Mouse (Mus musculus) cerebellum, postnatal 25 days (tissue): Measurements from ENCODE around the gene Fhit.

Experiments used
- DNase-seq, 2 experiments: peaks; one replicate each; pipeline ENCODE4 v3.0.0; 2021; ENCODE audit warnings: mixed read lengths in 2 of 2

Gene Fhit

DNA sequence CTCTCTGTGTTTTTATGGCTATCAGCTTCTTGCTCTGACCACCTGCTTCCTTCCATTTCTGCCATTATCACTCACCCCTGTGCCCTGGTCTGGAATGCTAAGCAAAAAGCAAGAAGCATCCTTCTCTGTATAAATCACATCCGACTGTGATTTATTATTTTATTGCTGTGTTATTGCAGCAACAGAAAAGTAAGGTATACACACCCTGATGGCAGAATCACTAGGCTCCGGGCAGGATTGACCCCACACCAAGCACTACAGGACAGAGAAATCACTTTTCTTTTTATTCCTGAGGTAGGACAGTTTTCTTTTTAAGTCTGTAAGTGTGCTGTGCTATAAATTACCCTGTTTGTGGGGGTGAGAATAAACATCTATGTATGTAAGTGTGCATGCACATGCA is 460.1 kb downstream of the Fhit start:
- no peak for DNase-seq

DNA sequence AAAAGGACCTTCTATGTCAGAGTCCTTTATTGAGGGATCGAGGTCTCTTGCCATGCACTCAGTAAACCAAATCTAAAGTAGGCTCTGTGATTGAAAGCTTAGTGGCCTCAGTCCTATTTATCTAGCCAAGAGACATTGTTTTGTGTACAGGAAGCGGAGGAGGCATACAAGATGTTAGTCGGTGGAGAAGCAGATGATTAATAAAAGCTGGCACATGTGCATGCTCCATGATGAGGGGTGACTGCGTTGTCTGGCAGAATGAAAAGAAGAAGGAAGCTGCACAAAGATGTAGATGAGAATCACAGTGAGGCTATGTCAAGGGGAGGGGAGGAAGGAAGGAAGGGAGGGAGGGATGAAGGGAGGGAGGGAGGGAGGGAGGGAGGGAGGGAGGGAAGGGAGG is 481.8 kb downstream of the Fhit start:
- no peak for DNase-seq

DNA sequence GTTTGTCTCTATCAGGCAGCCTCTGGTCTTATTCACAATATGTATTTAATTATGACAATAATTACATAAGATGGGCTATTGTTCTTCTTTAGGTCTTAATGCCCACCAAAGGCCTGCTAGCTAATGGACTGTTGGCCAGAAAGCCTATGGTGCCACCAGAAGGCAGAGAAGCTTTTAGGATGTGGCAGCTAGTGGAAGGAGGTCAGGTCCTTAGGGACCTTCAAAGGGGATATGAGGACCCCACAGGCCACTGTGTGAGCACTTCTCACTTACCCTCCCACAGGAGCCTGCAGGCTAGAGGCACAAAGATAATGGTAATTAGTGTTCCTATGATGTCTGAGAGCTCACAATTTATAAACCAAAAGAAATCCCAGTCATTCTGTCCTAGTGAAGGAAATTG is 482.2 kb downstream of the Fhit start:
- no peak for DNase-seq

DNA sequence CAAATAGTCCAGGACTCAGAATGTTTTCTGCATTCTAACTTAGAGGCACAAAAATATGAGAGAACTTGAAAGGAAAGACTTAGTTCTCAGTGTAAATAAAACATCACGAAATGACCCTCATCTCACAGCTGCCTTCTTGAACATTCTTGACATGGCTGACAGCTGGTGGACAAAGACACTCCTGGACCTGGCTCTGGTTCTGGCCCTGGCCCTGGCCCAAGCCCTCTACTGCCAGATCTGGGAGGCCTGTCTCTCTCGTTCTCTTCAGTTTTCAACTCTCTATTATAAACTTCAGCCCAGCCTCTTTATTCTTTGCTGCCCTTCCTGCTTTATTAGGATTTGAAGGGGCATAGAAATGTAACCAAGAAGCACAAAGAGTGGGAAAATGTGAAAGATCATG is 484.2 kb downstream of the Fhit start:
- DNase-seq = peak; percentile 19 to 44

DNA sequence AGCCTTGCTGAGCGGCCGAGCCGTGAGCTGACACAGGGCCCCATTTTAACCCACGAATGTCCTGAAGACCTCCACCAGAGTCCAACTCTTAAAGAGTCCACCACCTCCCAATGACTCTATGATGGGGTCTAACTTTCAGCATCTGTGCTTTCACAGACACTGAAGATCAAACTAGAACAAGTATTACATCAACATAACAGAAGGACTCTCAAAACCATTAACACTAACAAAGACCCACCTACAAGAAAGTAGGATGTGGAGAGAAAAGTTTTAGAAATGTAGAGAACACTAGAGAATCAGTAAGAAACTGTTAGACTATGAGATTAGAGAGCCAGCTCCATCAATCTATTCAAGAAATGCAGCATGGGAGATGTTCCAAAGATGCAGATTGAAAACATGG is 501.6 kb downstream of the Fhit start:
- no peak for DNase-seq

DNA sequence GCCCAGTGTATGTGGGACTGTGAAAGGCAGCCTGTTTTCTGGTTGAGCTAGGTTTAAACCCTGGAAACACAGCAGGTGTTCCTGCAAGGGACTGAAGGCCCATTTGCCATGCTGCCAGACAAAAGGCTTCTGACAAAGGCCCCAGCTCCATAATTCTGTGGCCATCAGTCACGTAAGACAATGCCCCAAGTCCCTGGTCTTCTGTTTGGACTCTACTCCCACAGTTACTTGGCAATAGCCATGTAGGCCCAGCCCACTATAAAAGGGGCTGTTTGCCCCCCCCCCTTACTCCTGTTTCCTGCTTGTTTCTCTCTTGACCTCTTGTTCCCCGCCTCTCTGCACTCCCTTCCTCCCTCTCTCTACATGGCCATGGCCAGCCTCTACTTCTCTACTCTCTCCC is 502.5 kb downstream of the Fhit start:
- DNase-seq = no peak

DNA sequence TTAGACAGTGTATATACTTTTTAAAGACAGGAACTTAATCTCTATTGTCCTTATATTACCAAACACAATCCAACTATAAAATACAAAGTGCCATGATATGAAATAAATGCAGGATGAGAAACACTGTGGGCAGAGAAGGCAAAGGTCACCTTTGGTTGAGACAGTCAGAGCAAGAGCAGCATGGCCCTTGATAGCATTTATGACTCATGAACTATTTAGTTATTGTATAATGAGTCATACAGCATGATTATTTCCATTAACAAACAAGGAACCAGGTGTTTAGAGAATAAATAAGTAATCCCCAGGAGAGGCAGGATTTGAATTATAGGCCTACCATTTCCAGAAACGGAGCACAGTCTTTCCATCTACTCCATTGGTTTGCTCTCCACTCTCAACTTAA is 503.6 kb downstream of the Fhit start:
- DNase-seq = no peak

DNA sequence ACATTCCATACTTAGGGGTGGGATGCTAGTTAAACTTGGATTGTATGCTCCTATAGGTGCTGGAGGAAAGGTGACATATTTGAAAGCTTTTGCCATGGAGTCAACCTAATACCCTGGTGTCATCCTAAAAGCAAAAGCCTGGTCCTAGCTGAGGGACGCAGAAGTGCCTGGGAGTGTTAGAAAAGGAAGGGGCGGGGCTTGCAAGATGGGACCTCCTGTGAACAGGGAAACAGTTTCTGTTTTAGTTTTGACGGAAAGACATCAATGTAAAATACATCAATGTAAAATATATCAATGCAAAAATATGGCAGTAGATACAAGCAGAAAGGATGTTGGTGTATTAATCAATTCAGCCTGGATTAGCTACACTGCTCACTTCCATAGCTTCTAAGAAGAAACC is 504.5 kb downstream of the Fhit start:
- DNase-seq = no peak

DNA sequence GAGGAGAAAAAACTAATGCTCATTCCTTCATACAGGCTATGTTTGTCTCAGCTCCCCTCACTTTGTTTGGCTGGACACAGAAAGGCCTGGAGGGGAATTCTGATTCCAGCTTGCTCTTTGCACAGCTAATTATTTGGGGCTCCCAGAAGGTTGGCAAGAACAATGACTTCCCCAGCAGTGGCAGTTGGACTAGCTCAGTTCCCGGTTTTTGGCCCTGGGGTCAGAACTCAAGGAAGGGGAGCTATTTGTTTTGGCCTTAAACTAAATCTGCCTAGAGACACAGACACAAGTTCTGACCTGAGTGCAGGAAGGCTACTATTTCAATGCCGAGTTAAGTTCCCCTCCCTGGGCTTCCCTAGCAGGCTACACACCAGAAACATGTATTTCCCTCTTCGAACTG is 506.0 kb downstream of the Fhit start:
- peak in 1 of 2 experiments; percentile 8 for DNase-seq

DNA sequence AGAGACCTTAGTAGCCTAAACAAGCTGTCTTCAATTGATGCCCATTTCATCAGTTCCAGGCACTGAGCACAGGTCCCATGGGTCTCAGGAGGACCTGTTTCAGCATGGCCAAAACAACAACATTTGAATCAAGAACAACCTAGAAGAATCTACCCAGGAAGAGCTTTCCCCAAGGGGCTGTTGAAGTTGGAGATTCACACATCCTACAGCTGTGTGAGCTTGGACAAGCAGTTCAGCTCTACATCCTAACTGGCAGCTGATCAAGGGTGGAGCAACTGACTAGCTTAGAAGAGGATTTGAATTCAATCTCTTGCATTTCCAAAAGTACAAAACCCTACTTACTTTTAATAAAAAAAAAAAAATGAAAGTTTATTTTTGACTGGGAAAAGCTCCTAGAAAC is 514.0 kb downstream of the Fhit start:
- DNase-seq = no peak

DNA sequence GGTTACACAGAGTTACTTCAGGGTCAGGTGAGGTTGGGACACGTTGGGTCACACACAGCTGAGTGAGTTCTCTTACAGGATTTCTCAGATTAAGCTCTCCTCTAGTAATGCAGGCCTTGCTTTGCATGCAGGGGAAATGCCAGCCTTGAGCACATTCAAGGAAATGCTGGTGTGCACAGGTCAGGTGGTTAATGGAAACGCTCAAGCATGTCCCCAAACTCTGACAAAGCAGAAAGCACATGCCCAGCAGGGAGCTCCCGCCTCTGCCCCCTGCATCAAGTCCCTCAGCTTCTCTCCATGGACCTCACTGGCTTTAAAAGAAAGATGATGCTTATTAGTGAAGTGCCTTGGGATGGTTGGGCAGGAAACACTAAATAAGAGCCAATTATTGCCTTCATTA is 530.1 kb downstream of the Fhit start:
- no peak for DNase-seq

DNA sequence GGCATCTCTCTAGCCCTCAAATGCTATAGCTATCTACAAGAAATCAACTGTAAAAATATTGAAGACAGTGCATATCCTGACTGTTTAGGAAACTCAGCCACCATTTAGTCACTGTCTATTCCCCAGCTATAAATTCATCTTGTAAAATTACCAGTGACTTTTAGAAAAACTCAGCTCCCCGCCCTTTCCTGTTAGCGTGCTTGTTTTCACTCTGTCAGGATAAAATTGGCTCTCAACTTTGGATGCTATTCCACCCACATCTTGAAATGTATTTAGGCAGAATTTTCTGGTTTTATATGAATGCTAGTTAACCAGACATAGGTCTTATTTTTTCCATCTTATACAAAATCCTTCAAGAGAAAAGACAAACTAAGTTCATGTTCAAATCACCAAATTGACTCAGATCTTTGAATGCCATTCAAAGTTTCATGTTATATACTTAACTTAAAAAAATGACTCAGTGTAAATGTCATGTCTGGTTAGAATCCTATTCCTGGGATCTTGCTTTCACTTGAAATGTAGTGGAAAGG is 530.9 kb downstream of the Fhit start:
- no peak for DNase-seq

DNA sequence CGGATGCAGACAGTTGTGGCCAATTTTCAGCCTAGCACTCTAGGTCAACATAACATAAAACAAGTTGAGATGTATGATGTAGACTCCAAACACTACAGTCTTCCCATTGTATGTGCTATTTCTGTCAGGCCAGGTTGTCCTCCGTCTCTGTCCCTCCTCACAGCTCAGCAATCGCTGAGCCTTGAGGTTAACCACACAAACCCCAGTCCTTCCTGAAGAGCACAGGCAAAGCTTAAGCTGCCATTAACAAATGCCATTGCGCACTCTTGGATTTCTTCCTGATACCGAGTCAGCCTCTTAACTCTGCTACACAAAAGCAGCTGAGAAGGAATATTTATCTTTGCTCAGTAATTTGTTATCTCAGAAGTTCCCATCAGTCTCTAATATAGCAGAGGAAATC is 568.4 kb downstream of the Fhit start:
- DNase-seq = no peak

DNA sequence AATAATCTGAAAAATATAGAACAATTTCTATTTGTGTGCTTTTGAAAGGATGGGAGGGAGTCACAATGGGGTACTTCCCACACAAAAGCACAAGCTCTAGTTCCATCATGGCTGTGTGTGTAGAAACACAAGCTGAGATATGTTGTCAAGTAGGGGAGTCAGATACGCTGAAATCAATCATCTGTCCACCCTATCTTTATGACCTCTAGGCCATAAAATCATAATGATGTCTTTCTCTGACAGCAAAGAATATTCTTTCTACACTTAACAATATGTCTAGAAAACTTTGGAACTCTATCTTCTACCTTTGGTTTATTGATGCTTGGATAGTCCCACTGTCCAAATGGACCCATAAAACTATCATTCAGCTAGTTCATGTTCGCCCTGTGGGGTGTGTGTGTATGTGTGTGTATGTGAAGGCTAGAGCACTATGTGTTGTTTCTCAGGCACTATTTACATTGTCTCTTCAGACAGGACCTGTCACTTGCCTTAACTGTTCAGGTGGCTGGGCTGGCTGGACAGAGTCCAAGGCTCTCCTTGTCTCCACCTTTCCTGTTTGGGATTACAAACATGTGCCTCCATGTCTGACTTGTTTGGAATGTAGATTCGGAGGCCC is 592.8 kb downstream of the Fhit start:
- DNase-seq = no peak

DNA sequence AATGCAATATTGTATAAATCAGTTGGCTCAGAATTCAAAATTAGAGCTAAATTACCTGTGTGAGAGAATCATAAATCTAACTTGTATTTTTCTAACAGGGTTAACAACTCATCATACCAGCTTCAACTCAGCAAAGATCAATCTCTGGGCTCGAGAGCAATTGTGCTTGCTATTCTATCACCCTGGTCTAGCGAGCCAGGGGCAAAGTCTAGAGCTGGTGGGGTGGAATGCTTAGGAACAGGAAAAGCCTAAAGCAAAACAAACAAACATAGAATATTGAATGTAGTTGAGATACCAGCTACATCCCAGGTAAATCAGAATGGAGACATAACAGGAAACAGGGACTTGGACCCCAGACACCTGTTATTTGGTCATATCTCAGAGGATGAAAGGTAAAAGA is 594.1 kb downstream of the Fhit start:
- DNase-seq = no peak

DNA sequence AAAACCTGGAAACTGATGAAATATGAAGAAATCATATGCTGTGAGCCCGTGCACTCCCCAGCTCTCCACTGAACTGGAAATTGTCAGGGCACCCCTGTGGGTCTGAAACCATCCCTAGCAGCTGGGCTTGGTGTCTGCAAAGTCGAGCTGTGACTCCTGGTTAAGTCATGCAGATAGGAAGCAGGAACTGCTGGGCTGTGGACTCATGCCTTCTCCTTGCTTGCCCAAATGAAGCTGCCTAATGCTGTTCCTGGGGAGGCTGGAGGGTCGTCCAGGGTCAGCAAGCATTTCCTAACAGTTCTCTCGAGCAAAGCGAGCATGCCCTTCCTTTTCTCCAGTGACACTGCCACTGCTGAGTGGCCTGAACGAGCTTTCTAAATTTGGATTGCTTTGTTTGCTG is 607.1 kb downstream of the Fhit start:
- DNase-seq = no peak

DNA sequence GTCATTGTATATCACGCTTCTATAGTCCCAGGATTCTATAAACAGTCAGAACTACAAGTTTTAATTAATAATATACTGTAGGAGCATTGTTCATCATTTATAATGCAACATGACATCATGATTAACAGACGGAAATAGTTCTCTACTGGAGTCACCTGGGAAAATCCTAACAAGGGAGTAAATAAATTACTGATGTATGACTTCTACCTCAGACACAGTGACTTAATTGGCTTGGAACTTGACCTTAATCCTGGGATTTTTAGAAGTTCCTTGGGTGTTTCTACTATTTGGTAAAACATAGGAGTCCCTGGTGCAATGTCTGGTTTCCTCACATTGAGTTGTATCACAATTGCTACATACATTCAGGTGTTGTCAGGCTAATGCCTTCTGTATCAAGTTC is 613.2 kb downstream of the Fhit start:
- no peak for DNase-seq

DNA sequence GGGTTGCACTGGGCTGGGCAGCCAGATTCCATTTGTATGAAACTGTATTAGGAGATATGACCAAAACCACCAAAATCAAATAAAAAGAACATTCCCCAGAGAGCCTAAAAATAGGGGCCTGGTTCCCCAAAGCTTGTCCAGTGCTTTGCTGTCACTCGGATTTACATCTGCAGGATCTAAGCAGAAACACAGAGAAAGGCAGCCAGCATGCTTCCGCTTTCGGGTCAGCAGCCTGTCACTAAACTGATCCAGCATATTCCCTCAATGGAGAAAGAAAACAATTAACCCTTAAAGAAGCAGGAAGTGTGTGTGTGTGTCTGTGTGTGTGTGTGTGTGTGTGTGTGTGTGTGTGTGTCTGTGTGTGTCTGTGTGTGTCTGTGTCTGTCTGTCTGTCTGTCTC is 615.9 kb downstream of the Fhit start:
- DNase-seq = no peak

DNA sequence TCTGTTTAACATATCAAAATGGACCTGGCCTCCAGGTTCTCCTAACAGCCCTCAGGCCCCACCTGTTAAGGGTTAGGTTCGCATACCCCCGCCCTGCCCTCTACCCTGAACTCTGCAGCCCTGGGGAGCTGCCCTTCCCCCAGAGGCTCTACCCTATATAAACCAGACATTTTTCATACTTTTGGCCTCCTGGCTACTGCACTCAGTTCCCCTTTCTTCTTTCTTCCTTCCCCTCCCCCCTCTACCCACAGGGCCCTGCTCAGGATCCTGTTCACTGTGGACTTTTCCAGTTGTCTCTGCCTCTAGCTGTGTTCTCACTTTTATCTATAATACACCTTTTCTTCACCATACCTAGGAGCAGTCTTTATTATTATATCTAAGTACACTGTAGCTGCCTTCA is 627.0 kb downstream of the Fhit start:
- DNase-seq = no peak

DNA sequence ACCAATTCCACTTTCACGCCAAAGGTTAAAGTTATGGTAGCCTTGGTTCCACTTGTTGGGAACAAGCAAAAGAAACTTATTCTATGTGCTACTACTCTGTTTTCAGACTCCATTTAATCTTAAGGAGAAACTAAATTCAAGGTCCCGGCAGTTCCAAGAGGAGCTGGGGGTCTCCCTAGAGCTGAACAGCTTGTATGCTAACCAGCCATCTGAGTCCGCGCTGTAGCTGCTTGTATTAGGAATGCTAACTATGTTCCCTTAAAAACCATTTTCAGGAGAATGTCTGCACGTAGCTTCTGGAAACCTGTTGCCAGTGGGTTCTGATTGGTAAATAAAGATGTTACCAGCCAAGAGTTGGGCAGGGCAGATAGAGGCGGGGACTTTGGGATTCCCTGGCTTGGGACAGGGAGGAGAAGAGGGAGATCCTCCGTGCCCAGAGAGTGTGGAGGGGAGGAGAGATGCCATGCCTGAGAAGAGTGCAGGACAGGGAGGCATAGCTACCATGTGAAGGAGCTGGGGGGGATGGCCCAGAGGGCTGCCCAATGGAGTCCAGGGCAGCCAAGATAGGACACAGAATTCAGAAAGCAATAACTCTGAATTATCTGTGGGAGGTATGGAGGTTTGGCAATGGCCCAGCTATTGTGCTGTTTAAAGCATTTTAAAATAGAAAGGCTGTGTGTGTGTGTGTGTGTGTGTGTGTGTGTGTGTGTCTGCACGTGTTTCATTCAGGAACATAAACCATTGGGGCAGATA is 629.9 kb downstream of the Fhit start:
- peak in 1 of 2 experiments; percentile 2 for DNase-seq

DNA sequence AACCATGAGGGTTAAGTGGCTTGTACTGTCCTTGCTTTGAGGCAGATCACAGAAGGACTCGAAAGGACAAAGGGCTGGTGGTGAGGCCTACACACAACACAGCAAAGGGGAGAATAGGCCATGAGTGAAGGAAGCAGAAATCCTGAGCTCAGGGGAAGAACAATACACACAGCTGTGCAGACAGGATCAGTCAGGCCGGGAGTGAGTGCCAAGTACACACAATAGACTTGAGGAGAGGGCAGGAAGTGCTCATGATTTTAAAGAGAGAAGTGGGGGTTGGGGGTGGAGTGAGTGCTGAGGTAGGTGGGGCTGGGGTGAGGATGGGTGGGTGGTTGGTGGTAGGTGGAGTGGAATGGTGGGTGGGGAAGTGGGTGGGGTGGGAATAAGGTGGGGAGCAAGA is 635.0 kb downstream of the Fhit start:
- no peak for DNase-seq

DNA sequence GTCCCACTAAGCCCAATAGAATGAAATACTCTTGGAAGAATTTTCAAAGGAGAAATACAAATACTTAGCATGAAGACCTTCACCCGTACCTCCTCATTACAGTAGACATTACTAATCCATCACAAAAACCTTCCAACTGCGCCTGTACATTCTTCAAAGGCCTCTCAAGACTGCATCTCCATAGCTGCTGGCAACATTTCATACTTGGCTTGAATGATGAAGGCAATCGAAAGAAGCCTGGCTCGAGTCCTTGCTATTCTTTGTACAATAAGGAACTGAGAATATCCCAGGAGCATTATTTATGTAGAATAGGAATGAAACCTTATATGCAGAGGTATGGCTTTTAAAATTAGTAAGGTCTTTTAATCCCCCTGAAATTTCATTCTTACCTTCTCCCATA is 636.0 kb downstream of the Fhit start:
- DNase-seq = no peak

DNA sequence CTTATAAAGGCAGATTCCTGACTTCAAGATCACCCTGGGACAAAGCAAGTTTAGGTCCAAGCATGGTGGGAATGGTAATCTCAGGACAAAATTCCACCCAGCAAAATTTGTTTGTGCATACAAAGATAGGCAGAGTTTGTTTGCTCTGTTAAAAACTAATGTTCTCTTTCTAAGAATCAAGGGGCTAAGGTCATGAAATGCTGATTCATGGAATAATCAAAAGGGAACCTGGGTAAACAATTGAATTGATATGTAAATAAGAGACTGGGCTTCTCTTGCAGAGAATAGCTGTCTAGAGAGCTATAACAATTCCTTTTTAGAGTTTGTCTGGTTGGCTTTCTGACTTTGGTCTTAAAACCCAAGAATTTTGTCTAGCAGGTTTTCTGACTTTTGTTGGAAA is 647.8 kb downstream of the Fhit start:
- DNase-seq = no peak

DNA sequence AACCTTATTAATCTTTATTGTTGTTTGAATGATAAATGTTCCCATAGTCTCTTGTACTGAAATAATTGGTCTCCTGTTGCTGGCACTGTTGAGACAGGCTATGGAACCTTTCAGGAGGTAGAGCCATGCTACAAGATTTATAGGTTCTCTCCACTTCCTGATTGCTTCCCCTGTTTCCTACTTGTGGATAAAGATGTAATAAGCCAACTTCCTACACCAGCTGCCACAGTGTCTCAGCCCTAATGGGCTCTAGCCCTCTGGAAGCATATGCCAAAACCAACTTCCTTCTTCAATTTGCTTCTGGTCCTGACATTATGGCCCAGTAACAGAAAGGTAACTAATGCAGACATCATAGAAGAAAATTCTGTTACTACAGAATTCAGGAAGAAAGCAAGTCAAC is 652.6 kb downstream of the Fhit start:
- DNase-seq = no peak

DNA sequence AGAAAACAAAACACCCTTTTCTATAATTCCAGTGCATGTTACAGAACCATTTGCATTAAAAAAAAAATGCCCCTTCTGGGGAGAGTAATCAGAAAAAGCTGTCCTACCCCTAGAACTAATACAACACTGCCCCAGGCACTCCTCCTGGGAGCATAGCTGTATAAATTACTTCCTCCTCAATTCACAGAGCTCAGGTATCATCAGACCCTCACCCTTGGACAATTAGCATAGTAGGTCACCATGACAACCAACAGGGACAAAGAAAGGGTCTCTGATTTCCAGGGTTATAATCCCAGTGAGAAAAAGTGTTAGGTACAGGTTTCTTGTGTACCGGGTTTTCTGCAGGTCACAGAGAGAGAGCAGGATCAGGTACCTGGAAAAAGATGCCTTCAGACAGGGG is 654.3 kb downstream of the Fhit start:
- no peak for DNase-seq
